Mouse (Mus musculus) retina, embryonic 14.5 days (tissue): ENCODE results near the gene Prn.

Experiments used
- DNase-seq: peaks from one replicate; pipeline ENCODE4 v3.0.0-alpha.2; 2015; ENCODE audit warnings: low spot score

The Prn gene

DNA sequence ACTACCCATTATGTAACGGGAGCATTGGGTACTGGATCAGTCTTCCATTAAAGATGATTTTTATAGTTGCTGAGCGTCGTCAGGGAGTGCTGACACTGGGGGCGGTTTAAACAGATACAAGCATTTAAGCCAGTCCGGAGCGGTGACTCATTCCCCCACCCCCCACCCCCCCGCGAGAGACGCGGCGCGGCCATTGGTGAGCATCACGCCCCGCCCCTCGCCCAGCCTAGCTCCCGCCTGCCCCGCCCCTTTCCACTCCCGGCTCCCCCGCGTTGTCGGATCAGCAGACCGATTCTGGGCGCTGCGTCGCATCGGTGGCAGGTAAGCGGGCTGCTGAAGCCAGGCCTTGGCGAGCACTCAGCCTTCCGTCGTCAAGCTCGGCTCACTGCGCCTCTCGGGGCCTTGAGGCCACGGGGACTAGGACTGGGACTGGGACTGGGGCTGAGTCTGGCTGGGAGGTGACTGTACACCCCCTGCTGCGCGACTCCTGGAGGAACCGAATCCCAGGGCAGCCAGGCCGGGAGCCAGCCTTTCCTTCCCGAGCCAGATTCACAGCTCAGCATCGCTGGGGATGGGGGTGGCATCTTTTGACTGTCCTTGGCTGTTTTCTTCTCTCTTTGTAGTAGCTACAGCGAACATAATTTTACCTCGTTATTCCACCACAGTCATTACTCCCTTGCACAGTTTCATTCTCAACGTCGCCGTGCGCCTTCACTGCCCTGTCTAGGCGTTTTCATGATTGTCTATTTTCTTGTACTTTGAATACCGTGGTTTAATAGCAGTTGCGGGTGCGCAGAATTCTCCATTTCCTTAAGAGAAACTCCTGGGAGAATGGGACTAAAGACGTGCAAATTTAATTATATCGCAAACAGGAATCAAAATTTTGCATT is at the start of gene Prn, which contains the start of gene Prnp:
Gene Prn (plus strand): TSS at position 275 of the 890 bp plus-strand sequence.
Gene Prnp (plus strand): TSS at position 246 of the 890 bp plus-strand sequence.
- peak; percentile 92 for DNase-seq

DNA sequence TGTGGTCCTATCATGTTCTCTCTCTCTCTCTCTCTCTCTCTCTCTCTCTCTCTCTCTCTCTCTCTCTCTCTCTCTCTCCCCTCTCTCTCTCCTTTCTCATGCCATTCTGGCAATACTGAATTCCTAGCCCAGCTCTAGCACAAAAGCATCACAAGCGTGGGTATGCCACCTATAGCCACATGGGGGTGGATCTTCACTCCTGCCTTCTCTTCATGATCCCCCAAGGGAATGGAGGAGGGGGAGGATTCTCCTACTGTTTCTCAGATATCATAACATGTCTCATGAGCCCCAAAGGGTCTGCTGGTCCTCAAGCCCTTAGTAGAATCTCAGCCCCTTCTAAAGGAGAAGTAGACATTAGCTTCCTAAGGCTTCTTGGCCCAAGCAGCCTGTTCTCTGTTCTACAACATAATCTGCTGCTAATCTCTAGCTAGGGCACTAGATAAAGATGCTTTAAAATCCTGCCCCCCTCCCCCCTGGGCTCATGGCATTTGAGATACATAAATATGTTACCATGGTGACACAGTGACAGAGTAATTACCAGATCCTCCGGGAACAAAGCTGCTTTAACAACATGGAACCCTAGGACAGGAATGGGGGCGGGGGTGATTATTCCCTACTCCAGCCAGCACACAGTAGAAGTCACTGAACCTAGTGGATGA is 47.0 kb upstream of the Prn start:
- DNase-seq, result peak; percentile 52

DNA sequence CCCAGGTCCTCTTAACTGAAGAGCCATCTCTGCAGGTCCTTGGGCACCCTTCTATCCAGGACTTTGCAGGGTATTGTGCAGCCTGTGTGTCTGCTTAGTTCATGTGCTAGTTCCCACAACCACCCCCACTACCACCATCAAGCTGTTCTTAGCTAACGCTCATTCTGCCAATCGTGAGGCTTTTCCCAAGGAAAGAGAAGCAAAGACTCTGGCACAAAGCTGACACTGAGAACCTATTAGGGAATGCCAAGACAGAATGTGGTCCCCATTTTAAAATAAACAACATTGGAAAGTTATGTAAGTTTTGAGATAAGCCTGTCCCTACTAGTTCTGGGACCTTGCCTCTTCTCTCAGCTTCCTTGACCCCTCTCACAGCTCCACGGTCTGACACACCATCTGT is 46.3 kb upstream of the Prn start:
- no peak for DNase-seq

- no peak for DNase-seq
These were observed 45.4 kb upstream of the Prn start for GRCm38 (mm10) chr2:131864262-131864796.

- DNase-seq, result no peak
These were observed 43.1 kb upstream of the Prn start for GRCm38 (mm10) chr2:131866676-131867075.

DNA sequence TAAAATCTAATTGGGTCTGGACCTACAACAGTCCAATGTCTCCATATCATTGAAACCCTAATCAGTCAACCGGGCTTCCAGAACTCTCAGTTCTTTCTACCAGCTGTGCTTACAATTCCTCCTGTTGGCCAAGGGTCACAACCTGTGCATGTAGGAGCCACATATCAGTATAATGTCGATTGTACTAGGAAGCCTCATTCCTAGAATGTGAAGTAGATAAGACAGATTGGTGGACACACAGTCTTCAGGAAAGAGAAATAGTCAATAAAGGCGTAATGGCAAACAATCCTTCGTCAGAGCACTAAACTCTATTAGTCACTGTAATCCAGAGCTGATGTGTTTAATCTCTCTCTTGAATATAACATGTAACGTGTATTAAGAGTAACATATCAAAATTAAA is 40.8 kb upstream of the Prn start:
- DNase-seq, result no peak

DNA sequence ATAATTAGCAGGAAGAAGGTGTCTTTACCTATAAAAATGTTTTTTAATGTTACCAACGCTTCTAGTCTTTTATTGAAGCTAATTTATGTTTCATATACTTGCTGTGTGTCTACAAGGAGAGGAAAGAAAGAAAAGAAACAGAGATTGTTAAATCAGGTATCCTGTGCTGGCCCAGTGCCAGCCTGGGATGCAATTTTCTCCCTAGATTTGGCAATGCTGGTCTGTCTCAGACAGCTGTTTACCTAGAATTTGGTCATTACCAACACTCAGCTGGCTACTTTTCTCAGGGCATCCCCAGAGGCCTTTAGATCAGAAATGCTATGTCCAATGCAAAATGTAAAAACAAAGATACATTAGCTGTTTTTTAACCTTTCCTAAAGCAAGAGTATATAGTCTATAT is 36.4 kb upstream of the Prn start:
- no peak for DNase-seq

DNA sequence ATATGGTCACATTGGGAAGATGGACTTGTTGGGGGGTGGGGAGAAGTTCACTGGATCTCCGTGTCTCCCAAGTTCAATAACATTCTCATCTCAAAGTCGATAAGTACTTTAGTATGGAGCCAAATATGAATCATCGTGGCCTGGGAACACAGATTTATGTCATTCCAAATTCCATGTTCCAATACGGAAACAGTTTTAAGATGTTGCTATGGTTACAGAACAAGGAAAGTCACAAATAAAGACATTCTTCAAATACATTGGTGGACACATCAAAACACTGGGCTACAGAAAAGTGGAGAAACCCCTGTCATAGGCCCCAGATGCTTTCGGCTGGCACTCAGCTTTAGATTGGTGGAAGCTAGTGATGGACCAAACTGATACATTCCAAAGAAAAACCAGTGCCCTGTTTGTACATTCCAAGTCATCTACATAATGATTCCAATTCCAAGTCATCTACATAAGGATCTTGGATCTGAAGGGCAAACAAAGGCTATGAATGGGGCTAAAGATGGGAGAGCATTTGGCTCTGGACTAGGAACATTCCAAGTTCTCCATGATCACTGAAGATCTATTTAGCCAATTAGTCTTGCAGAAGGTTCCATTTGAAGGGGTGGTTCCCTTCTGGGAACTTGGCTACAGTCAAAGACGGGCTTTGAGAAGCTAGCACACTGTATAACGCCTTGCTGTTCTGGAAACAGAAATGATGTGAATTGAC is 33.0 kb upstream of the Prn start:
- no peak for DNase-seq

DNA sequence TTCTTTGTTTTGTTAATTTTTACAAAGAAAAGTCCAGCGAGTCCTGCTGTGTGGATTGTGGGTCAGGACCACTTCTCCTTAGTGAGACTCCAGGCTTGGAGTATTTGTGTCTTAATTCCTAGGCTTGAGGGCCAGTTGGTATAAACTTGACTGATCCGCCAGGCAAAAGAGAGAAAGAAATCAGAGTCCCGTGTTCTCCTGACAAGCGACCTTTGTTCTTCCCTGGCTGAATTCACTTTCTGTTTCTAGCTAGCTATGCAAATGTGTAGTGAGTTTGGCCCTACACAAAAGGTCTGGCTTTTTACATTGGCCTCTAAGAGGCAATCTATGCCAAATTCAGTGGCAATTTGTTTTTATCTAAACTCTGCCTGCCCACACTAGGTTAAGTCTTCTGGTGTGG is 28.0 kb upstream of the Prn start:
- no peak for DNase-seq

- no peak for DNase-seq
These were observed 26.6 kb upstream of the Prn start for GRCm38 (mm10) chr2:131883136-131883535.

- DNase-seq, result no peak
These were observed 23.1 kb upstream of the Prn start for GRCm38 (mm10) chr2:131886503-131887160.

DNA sequence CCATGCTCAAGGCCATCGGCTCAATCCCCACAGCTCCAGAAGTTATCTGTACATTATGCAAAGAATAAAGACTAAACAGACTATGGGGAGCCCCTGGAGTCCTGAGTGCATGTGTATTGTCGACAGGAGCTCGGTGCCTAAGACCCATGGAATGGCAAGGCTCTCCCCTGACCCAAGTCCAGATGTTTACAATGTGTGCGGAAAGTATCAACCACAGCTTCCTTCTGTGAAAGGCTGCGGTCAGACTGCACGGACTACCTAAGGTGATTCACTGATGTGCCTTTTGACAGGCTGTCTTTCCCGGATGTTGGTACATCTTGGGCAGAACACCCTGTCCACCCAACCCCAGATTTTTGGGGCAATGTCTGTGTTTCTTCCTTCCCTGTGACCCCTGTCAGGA is 21.5 kb upstream of the Prn start:
- DNase-seq, result no peak

- no peak for DNase-seq
These were observed 17.2 kb upstream of the Prn start for GRCm38 (mm10) chr2:131892534-131892933.

DNA sequence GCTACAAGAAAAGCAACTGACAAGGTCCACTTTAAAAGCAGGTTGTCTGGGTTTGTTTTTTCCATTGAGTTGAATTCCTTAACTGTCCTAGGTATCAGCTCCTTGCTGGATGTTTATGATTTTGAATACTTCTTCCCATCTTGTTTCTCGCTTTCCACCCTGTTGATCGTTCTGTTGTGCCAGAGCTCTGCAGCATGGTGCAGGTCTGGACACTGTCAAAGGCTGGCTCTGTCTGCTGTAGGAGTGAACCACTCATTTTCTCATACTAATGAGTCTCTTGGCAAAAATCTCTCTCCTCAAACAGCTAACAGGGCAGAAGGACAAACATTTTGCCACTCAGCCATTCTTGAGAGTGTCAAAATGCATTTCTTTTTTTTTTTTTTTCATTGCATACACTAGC is 14.7 kb upstream of the Prn start:
- DNase-seq, result no peak

DNA sequence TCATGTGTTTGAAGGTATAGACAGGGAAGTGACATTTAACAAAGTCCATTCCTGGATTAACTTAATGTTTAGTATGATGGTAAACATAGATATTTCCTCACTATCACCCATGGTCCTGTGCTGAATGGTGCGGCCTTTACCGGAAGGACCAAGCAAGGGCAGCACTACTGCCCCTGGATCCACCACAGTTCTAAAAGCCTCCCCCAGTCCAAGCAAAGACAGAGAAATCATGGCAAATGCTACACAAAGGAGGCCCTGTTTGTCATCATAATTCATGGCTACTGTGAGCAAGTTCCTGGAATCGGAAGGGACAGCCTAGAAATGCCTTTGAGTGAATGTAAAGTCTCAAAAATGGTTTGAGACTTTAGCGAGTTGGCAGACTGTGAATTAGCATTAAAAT is 13.7 kb upstream of the Prn start:
- DNase-seq, result no peak

DNA sequence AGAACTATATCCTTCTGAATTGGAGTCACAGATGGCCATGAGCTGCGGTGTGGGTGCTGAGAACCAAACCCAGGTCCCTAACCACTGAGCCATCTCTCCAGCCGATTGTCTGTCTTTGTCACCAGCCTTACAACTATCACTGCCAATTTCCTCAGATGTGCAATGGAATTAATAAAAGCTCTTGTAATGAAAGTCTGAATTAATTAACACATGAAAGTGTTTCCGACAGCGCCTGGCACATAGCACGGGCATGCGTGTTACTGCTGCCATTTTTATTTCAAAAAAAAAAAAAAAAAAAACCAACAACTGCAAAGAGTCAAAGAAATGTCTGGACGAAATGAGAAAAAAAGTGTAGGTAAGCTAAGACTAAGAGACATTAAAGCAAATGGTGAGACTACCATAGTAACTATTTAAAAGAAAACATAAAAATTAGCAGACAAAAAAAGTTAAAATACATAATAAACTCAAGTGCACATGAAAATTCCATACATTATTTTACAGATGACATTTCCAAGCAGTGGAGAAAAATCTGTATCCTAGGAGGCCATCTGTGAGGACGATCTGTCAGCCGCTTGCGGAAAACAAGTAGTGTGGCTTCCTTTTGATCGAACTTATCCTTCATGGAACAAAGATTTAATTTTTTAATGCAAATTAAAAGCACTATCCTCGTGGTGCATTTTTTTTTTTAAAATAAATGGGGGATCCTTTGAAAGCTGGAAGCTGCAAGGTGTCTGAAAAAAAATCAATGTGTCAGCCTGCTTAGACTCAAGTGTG is 12.2 kb upstream of the Prn start:
- no peak for DNase-seq

DNA sequence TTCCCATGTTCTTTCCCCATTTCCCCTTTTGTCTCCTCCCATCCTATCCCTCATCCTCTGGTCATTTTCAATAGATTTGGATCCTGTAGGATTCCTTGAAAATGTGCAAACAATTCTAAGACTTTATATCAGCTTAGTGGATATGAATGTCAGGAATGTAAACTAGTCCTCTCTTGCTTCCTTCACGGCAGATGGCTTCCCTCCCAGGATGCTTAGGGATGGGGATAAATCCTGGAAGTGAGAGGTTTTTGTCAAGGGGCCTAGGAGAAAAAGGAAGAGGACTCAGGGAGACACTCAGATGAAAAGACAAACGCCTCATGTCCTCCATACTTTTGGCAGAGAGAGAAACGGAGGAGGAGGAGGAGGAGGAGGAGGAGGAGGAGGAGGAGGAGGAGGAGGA is 7.3 kb upstream of the Prn start:
- no peak for DNase-seq

GRCm38 (mm10) chr2:131902867-131903266 is 6.9 kb upstream of the Prn start:
- no peak for DNase-seq

DNA sequence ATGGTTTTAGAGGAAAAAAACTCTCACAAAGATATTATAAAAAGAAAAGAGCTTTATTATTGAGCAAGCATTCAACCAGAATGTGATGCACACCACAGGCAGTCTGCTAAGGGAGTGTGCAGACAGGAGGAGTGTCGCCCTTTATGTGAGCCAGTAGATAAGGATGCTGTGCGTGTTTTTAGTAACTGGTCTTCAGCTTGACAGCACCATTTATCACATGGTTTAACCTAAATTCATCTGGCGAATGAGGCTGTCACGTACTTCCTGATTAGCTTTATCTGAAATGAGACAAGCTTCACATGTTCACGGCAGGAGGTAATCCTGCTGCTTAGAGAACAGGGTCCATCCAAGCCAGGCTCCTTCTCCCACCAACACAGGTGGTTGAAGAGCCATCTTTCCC is 4.7 kb upstream of the Prn start:
- DNase-seq, result no peak

DNA sequence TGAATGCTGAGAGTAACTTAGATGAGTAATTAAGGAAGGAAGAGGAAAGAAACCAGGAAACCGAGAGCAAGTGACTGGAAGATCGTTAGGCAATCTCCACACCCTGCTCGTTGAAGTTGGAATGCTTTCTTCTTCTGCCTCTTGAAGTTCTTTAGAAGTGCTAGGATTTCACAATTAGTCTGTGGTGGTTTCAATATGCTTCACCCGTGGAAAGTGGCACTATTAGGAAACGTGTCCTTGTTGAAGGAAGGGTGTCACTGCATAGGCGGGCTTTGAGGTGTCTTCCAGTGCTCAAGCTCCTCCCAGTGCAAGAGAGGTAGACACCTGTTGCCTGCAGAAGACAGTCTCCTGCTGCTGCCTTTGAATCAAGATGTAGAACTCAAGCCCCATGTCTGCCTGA is 4.0 kb upstream of the Prn start:
- no peak for DNase-seq

DNA sequence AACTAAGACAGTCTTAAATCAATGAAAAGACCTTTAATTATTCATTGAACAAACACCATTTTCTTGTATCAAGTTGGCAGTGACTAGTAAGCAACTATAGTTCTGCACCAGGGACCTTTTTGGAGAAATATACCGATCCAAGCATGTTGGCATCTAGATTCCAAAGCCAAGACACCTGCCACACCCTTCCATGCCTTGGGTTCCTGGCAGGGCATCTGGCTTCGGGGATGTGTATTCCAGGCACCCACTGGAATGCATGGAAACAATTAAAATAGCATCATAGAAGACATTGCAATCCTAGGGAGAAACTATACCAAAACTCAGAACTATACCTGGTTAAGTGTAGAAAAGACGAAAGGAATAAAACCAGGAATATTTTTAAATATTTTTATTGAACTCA is 3.5 kb upstream of the Prn start:
- DNase-seq, result no peak
